Mouse (Mus musculus) ES-E14 (cell line): ENCODE data around the gene Bcr. TPM values are rescaled to one million over a fixed set of nuclear protein-coding genes. Genes with fewer than 3 reads are reported as not detected.

ENCODE experiments used
- DNase-seq: peaks from one replicate; pipeline ENCODE4 v3.0.0-alpha.2; 2013; ENCODE audit warnings: low read depth, low spot score
- H3K27ac ChIP-seq: 2 replicates; pipeline ENCODE4 v1.5.1; 2012; ENCODE audit warnings: low read depth, mild to moderate bottlenecking, low read length, moderate library complexity, mixed read lengths; ENCODE audit not compliant: poor library complexity, insufficient read depth, severe bottlenecking
- H3K36me3 ChIP-seq: 2 replicates; pipeline ENCODE4 v1.6.1; 2012; ENCODE audit warnings: mild to moderate bottlenecking, low read length, moderate library complexity, mixed read lengths; ENCODE audit not compliant: control insufficient read depth, poor library complexity, insufficient read depth, severe bottlenecking
- H3K4me1 ChIP-seq, 2 experiments: fragments of 150-350 bp in 1 of 2; sonication (generic) in 1 of 2; 2 replicates each; pipeline ENCODE4 v1.6.1; 2012; ENCODE audit warnings: low read length in 2 of 2, mild to moderate bottlenecking in 1 of 2, mixed read lengths in 1 of 2; ENCODE audit not compliant: control insufficient read depth in 2 of 2, insufficient read depth in 2 of 2, poor library complexity in 1 of 2
- H3K4me3 ChIP-seq, 2 experiments: fragments of 150-350 bp in 1 of 2; sonication (generic) in 1 of 2; 2 replicates each; pipeline ENCODE4 v1.5.1; 2012; ENCODE audit warnings: low read length in 2 of 2, low read depth in 1 of 2, mild to moderate bottlenecking in 1 of 2, mixed read lengths in 1 of 2; ENCODE audit not compliant: insufficient read depth in 1 of 2, poor library complexity in 1 of 2, severe bottlenecking in 1 of 2
- H3K9ac ChIP-seq: 2 replicates; pipeline ENCODE4 v1.6.1; 2012; ENCODE audit warnings: low read depth, mild to moderate bottlenecking, low read length, mixed read lengths; ENCODE audit not compliant: poor library complexity, insufficient read depth, severe bottlenecking
- H3K9me3 ChIP-seq: fragments of 150-350 bp; sonication (generic); 2 replicates; pipeline ENCODE4 v1.6.1; 2012; ENCODE audit warnings: low read depth, mild to moderate bottlenecking, low read length; ENCODE audit not compliant: control insufficient read depth, insufficient read depth
- CHD2 ChIP-seq: IDR thresholded peaks from 2 replicates; pipeline ENCODE4 v1.6.1; 2014; ENCODE audit warnings: mild to moderate bottlenecking, low read depth, low read length, inconsistent platforms
- HCFC1 ChIP-seq: IDR thresholded peaks from 2 replicates; pipeline ENCODE4 v1.6.1; 2012; ENCODE audit warnings: low read length, inconsistent platforms, borderline replicate concordance; ENCODE audit not compliant: insufficient read depth
- MAFK ChIP-seq: IDR thresholded peaks from 2 replicates; pipeline ENCODE4 v1.6.1; 2014; ENCODE audit warnings: mild to moderate bottlenecking, low read depth, low read length, inconsistent platforms; ENCODE audit not compliant: insufficient read depth
- ZC3H11A ChIP-seq: IDR thresholded peaks from 2 replicates; pipeline ENCODE4 v1.6.1; 2012; ENCODE audit warnings: low read depth, mild to moderate bottlenecking, inconsistent platforms, low read length, borderline replicate concordance
- ZNF384 ChIP-seq: IDR thresholded peaks from 2 replicates; pipeline ENCODE4 v1.6.1; 2012; ENCODE audit warnings: low read depth, low read length, inconsistent platforms
- in situ Hi-C, 2 experiments: fragments of 600-800 bp; cut with MboI; formaldehyde crosslinking; loops; one replicate each; pipeline ENCODE4 v1.15.1; 2025; ENCODE audit warnings: low sequenced_read_pairs in 2 of 2, inconsistent platforms in 1 of 2; ENCODE audit not compliant: unreplicated experiment in 2 of 2
- total RNA-seq: library from RNA; depleted of rRNA; stranded (reverse); fragments of 300-350 nt; gene quantifications from 2 replicates; pipeline ENCODE4 v1.2.3, GENCODE M21; 2012

Bcr gene
- total RNA-seq, 1 experiment: 19.5 TPM

- no peaks in the 10 kb centered on the region for H3K9me3 ChIP-seq
- peaks cover 9% of the 10 kb centered on the region for H3K36me3 ChIP-seq
- in situ Hi-C loops: loop anchor here in 1 of 2 experiments (25.0 kb wide), 1 partner anchor 229 kb away; no protein-coding TSS in a partner anchor
- no peak overlapping the region for H3K4me3 ChIP-seq
- TF ChIP-seq ZC3H11A (no peak), ZNF384 (0 out of 2 replicates have a peak, but pooled peaks have one; percentile 13), HCFC1 (no peak)
- H3K27ac ChIP-seq: no peak overlapping the region
- no peak for DNase-seq
- H3K9ac ChIP-seq: no peak overlapping the region
- peaks cover 0 to 4% of the 10 kb centered on the region in 2 experiments; a peak in 1 of 4 replicates for H3K4me1 ChIP-seq
Observed at GRCm38 (mm10) chr10:75165825-75166481, 105.6 kb downstream of the Bcr start.

GRCm38 (mm10) chr10:75166601-75167000 lies 106.2 kb downstream of the Bcr start:
- Histone ChIP-seq H3K9ac (no peak overlapping the region), H3K4me3 (no peak overlapping the region), H3K4me1 (peaks cover 0 to 4% of the 10 kb centered on the region in 2 experiments; a peak in 1 of 4 replicates), H3K27ac (no peak overlapping the region; the same call in 1 of the 2 replicates), H3K36me3 (peaks cover 12% of the 10 kb centered on the region), H3K9me3 (no peaks in the 10 kb centered on the region)
- in situ Hi-C loops: loop anchor here in 1 of 2 experiments (25.0 kb wide), 1 partner anchor 229 kb away; no protein-coding TSS in a partner anchor
- DNase-seq: no peak
- TF ChIP-seq CHD2 (no peak), MAFK (no peak), ZNF384 (no peak), HCFC1 (no peak), ZC3H11A (no peak)

- H3K9ac ChIP-seq: no peak overlapping the region
- no peak overlapping the region for H3K27ac ChIP-seq
- H3K36me3 ChIP-seq: peaks cover 13% of the 10 kb centered on the region
- in situ Hi-C loops: loop anchor here in 1 of 2 experiments (25.0 kb wide), 1 partner anchor 233 kb away; no protein-coding TSS in a partner anchor
- DNase-seq: no peak
- no peak for TF ChIP-seq MAFK
- TF ChIP-seq CHD2: no peak
- no peak for TF ChIP-seq ZNF384
- no peak for TF ChIP-seq HCFC1
- H3K9me3 ChIP-seq: no peaks in the 10 kb centered on the region
- H3K4me1 ChIP-seq: peaks cover 4 to 5% of the 10 kb centered on the region in 2 experiments; a peak in 1 of 4 replicates
- no peak overlapping the region for H3K4me3 ChIP-seq
Observed at GRCm38 (mm10) chr10:75170207-75170850, 109.9 kb downstream of the Bcr start.

GRCm38 (mm10) chr10:75173056-75173455 lies 112.7 kb downstream of the Bcr start:
- no peak overlapping the region for H3K9ac ChIP-seq
- H3K9me3 ChIP-seq: no peaks in the 10 kb centered on the region
- no peak for TF ChIP-seq MAFK
- no peak for TF ChIP-seq CHD2
- TF ChIP-seq HCFC1: no peak
- TF ChIP-seq ZC3H11A: no peak
- TF ChIP-seq ZNF384: no peak
- peaks cover 15% of the 10 kb centered on the region for H3K36me3 ChIP-seq
- DNase-seq: no peak
- in situ Hi-C loops: loop anchor here in 1 of 2 experiments (25.0 kb wide), 1 partner anchor 236 kb away; no protein-coding TSS in a partner anchor
- H3K4me3 ChIP-seq: no peak overlapping the region
- H3K4me1 ChIP-seq: peaks cover 0 to 5% of the 10 kb centered on the region in 2 experiments; a peak in 1 of 4 replicates
- no peak overlapping the region for H3K27ac ChIP-seq
